Mouse (Mus musculus) MEL (cell line): ENCODE results near the gene 9230102O04Rik.

Experiments
- CTCF ChIP-seq, 3 experiments: IDR thresholded peaks in 2 of 3; conservative IDR thresholded peaks in 1 of 3; 2 replicates each; pipeline ENCODE4 v1.5.1; 2011 to 2012; ENCODE audit warnings: low read length in 3 of 3, low read depth in 2 of 3, mild to moderate bottlenecking in 2 of 3, improper control_type of control experiment in 1 of 3, inconsistent platforms in 1 of 3, mixed read lengths in 1 of 3, moderate library complexity in 1 of 3; ENCODE audit not compliant: control insufficient read depth in 1 of 3, insufficient read depth in 1 of 3, poor library complexity in 1 of 3, severe bottlenecking in 1 of 3
- ETS1 ChIP-seq: IDR thresholded peaks from 2 replicates; pipeline ENCODE4 v1.6.1; 2012; ENCODE audit warnings: low read depth, mild to moderate bottlenecking, inconsistent platforms, low read length, improper control_type of control experiment, moderate library complexity
- GATA1 ChIP-seq: IDR thresholded peaks from 2 replicates; pipeline ENCODE4 v1.6.1; 2011; ENCODE audit warnings: low read depth, low read length, improper control_type of control experiment
- HCFC1 ChIP-seq: IDR thresholded peaks from 2 replicates; pipeline ENCODE4 v1.6.1; 2012; ENCODE audit warnings: low read depth, mild to moderate bottlenecking, inconsistent platforms, low read length, improper control_type of control experiment, moderate library complexity
- MAFK ChIP-seq: IDR thresholded peaks from 2 replicates; pipeline ENCODE4 v1.6.1; 2011; ENCODE audit warnings: low read depth, mild to moderate bottlenecking, low read length, improper control_type of control experiment, borderline replicate concordance
- POLR2A ChIP-seq, 2 experiments: IDR thresholded peaks; 2 replicates each; pipeline ENCODE4 v1.6.1; 2011 to 2012; ENCODE audit warnings: low read length in 2 of 2, mild to moderate bottlenecking in 2 of 2, control low read depth in 1 of 2, improper control_type of control experiment in 1 of 2, low read depth in 1 of 2, moderate library complexity in 1 of 2; ENCODE audit not compliant: control insufficient read depth in 1 of 2, insufficient read depth in 1 of 2, poor library complexity in 1 of 2
- RCOR1 ChIP-seq: IDR thresholded peaks from 2 replicates; pipeline ENCODE4 v1.6.1; 2012; ENCODE audit warnings: low read depth, mild to moderate bottlenecking, inconsistent platforms, low read length, improper control_type of control experiment
- TBP ChIP-seq: IDR thresholded peaks from 2 replicates; pipeline ENCODE4 v1.8.0; 2011; ENCODE audit warnings: low read depth, low read length, improper control_type of control experiment
- UBTF ChIP-seq: IDR thresholded peaks from 2 replicates; pipeline ENCODE4 v1.6.1; 2012; ENCODE audit warnings: low read depth, mild to moderate bottlenecking, inconsistent platforms, low read length, improper control_type of control experiment, moderate library complexity, borderline replicate concordance; ENCODE audit not compliant: insufficient read depth
- ZC3H11A ChIP-seq: IDR thresholded peaks from 2 replicates; pipeline ENCODE4 v1.6.1; 2012; ENCODE audit warnings: low read depth, mild to moderate bottlenecking, inconsistent platforms, low read length, improper control_type of control experiment
- ZMIZ1 ChIP-seq: IDR thresholded peaks from 2 replicates; pipeline ENCODE4 v1.6.1; 2012; ENCODE audit warnings: low read depth, mild to moderate bottlenecking, inconsistent platforms, low read length, improper control_type of control experiment, moderate library complexity
- ZNF384 ChIP-seq: IDR thresholded peaks from 2 replicates; pipeline ENCODE4 v1.6.1; 2012; ENCODE audit warnings: low read depth, mild to moderate bottlenecking, inconsistent platforms, low read length, improper control_type of control experiment

GRCm38 (mm10) chr2:9852851-9853576 lies 36.3 kb downstream of the 9230102O04Rik start:
- TF ChIP-seq ZNF384 (no peak), GATA1 (no peak), POLR2A (IDR thresholded peaks at IDR 0.05; ENCODE audit: control insufficient read depth in 1 of 2, insufficient read depth in 1 of 2, low read depth in 1 of 2, low read length in 2 of 2, poor library complexity in 1 of 2) (no peak), TBP (no peak), ZMIZ1 (no peak), ZC3H11A (no peak), CTCF (IDR thresholded peaks at IDR 0.05 in 2 of 3, conservative IDR thresholded peaks at IDR 0.05 in 1 of 3; ENCODE audit: control insufficient read depth in 1 of 3, insufficient read depth in 1 of 3, low read depth in 2 of 3, low read length in 3 of 3, poor library complexity in 1 of 3, severe bottlenecking in 1 of 3) (no peak), HCFC1 (no peak), ETS1 (no peak), RCOR1 (no peak), MAFK (no peak), UBTF (no peak)
